Mouse (Mus musculus): Measurements from ENCODE around the gene Gpx5.
"Not testable (repeated sequence)": the region's sequence is repeated elsewhere in the genome, so short reads cannot be mapped to it uniquely, and the experiment has no call there.

Gene Gpx5

GRCm38 (mm10) chr13:21267541-21267940 is 25.0 kb downstream of the Gpx5 start:
- no peak for DNase-seq (ENCODE audit: low read depth in 2 of 2, low spot score in 2 of 2)

- DNase-seq (ENCODE audit: low read depth in 2 of 2, low spot score in 2 of 2) = no peak
Measured at GRCm38 (mm10) chr13:21265736-21266135, 26.8 kb downstream of the Gpx5 start.

GRCm38 (mm10) chr13:21264366-21264765 is 28.2 kb downstream of the Gpx5 start:
- DNase-seq (ENCODE audit: low read depth in 2 of 2, low spot score in 2 of 2) = no peak

- no peak for DNase-seq (ENCODE audit: low read depth in 2 of 2, low spot score in 2 of 2)
Measured at GRCm38 (mm10) chr13:21263910-21264309, 28.6 kb downstream of the Gpx5 start.

GRCm38 (mm10) chr13:21262787-21263461 is 29.6 kb downstream of the Gpx5 start:
- no peak for DNase-seq (ENCODE audit: low read depth in 2 of 2, low spot score in 2 of 2)

GRCm38 (mm10) chr13:21260289-21260688 is 32.2 kb downstream of the Gpx5 start:
- DNase-seq (ENCODE audit: low read depth in 2 of 2, low spot score in 2 of 2) = no peak

- DNase-seq (ENCODE audit: low read depth in 2 of 2, low spot score in 2 of 2) = no peak
Measured at GRCm38 (mm10) chr13:21259677-21260113, 32.8 kb downstream of the Gpx5 start.

GRCm38 (mm10) chr13:21259171-21259631 is 33.3 kb downstream of the Gpx5 start:
- no peak for DNase-seq (ENCODE audit: low read depth in 2 of 2, low spot score in 2 of 2)

GRCm38 (mm10) chr13:21258524-21258923 is 34.0 kb downstream of the Gpx5 start:
- no peak for DNase-seq (ENCODE audit: low read depth in 2 of 2, low spot score in 2 of 2)

GRCm38 (mm10) chr13:21253986-21254385 is 38.5 kb downstream of the Gpx5 start:
- DNase-seq (ENCODE audit: low read depth in 2 of 2, low spot score in 2 of 2) = no peak

GRCm38 (mm10) chr13:21253569-21253968 is 39.0 kb downstream of the Gpx5 start:
- no peak for DNase-seq (ENCODE audit: low read depth in 2 of 2, low spot score in 2 of 2)

GRCm38 (mm10) chr13:21253040-21253439 is 39.5 kb downstream of the Gpx5 start:
- DNase-seq (ENCODE audit: low read depth in 2 of 2, low spot score in 2 of 2) = no peak

- DNase-seq (ENCODE audit: low read depth in 2 of 2, low spot score in 2 of 2) = no peak
Measured at GRCm38 (mm10) chr13:21250074-21250681, 42.4 kb downstream of the Gpx5 start.

- DNase-seq (ENCODE audit: low read depth in 2 of 2, low spot score in 2 of 2) = no peak
Measured at GRCm38 (mm10) chr13:21249022-21249421, 43.5 kb downstream of the Gpx5 start.

- DNase-seq (ENCODE audit: low read depth in 2 of 2, low spot score in 2 of 2) = no peak
Measured at GRCm38 (mm10) chr13:21246276-21246675, 46.3 kb downstream of the Gpx5 start.

GRCm38 (mm10) chr13:21244967-21245366 is 47.6 kb downstream of the Gpx5 start:
- DNase-seq (ENCODE audit: low read depth in 2 of 2, low spot score in 2 of 2) = not testable (repeated sequence)

- no peak for DNase-seq (ENCODE audit: low read depth in 2 of 2, low spot score in 2 of 2)
Measured at GRCm38 (mm10) chr13:21244089-21244488, 48.4 kb downstream of the Gpx5 start.

GRCm38 (mm10) chr13:21243196-21243595 is 49.3 kb downstream of the Gpx5 start:
- no peak for DNase-seq (ENCODE audit: low read depth in 2 of 2, low spot score in 2 of 2)

GRCm38 (mm10) chr13:21242408-21243125 is 50.0 kb downstream of the Gpx5 start:
- DNase-seq (ENCODE audit: low read depth in 2 of 2, low spot score in 2 of 2) = no peak

GRCm38 (mm10) chr13:21240788-21241187 is 51.7 kb downstream of the Gpx5 start:
- DNase-seq (ENCODE audit: low read depth in 2 of 2, low spot score in 2 of 2) = no peak

GRCm38 (mm10) chr13:21237161-21237560 is 55.4 kb downstream of the Gpx5 start:
- no peak for DNase-seq (ENCODE audit: low read depth in 2 of 2, low spot score in 2 of 2)

GRCm38 (mm10) chr13:21236714-21237113 is 55.8 kb downstream of the Gpx5 start:
- DNase-seq (ENCODE audit: low read depth in 2 of 2, low spot score in 2 of 2) = no peak

Data from CD8-positive naive resting alpha-beta T cell, adult 2 months (primary cell).